Mouse (Mus musculus) ES-E14 (cell line): ENCODE data around the gene Cfl1.

Source experiments
- CHD2 ChIP-seq: IDR thresholded peaks from 2 replicates; pipeline ENCODE4 v1.6.1; 2014; ENCODE audit warnings: mild to moderate bottlenecking, low read depth, low read length, inconsistent platforms
- HCFC1 ChIP-seq: IDR thresholded peaks from 2 replicates; pipeline ENCODE4 v1.6.1; 2012; ENCODE audit warnings: low read length, inconsistent platforms, borderline replicate concordance; ENCODE audit not compliant: insufficient read depth
- MAFK ChIP-seq: IDR thresholded peaks from 2 replicates; pipeline ENCODE4 v1.6.1; 2014; ENCODE audit warnings: mild to moderate bottlenecking, low read depth, low read length, inconsistent platforms; ENCODE audit not compliant: insufficient read depth
- ZC3H11A ChIP-seq: IDR thresholded peaks from 2 replicates; pipeline ENCODE4 v1.6.1; 2012; ENCODE audit warnings: low read depth, mild to moderate bottlenecking, inconsistent platforms, low read length, borderline replicate concordance

DNA sequence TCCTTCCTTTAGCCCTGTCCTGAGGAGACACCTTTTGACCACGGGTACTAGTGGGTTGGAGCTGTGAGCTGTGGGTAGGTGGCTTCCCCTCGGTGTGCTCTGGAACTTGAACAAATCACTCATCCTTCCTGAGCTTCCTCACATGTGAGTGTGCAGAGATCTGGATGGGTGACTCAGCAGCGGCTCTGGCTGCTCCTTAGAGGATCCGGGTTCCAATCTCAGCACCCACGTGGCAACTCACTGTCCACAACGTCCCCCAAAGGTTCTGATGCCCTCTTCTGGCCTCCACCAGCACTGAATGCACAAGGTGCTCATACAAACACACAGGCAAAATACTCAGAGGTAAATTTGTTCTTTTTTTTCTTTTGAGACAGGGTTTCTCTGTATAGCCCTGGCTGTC, 38.5 kb upstream of the Cfl1 start:
- TF ChIP-seq MAFK = no peak
- no peak for TF ChIP-seq ZC3H11A
- TF ChIP-seq CHD2 = no peak
- TF ChIP-seq HCFC1 = no peak
